Mouse (Mus musculus) lung, postnatal 25 days (tissue): ENCODE measurements around the gene Zcchc14.
"Not testable (repeated sequence)": the region's sequence is repeated elsewhere in the genome, so short reads cannot be mapped to it uniquely, and the experiment has no call there.

Source experiments
- DNase-seq: peaks from one replicate; pipeline ENCODE4 v3.0.0; 2022; ENCODE audit warnings: low spot score

The Zcchc14 gene

DNA sequence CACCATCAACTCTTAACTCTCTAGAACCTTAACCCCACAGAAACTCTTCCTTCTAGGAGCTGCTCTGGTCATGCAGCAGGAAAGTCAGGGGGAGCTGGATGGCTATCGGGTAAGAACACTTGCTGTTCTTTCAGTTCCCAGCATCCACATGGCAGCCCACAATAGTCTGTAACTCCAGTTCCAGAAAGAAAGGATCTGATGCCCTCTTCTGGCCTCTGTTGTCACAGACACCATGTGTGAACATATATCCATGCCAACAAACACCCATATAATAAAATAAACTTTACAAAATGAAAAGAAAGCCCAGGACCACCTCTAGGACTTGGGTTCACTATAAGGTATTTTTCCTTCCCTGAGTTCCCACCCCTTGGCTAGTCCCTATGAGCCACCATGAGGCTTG is 30.8 kb downstream of the Zcchc14 start:
- DNase-seq: peak; percentile 28

DNA sequence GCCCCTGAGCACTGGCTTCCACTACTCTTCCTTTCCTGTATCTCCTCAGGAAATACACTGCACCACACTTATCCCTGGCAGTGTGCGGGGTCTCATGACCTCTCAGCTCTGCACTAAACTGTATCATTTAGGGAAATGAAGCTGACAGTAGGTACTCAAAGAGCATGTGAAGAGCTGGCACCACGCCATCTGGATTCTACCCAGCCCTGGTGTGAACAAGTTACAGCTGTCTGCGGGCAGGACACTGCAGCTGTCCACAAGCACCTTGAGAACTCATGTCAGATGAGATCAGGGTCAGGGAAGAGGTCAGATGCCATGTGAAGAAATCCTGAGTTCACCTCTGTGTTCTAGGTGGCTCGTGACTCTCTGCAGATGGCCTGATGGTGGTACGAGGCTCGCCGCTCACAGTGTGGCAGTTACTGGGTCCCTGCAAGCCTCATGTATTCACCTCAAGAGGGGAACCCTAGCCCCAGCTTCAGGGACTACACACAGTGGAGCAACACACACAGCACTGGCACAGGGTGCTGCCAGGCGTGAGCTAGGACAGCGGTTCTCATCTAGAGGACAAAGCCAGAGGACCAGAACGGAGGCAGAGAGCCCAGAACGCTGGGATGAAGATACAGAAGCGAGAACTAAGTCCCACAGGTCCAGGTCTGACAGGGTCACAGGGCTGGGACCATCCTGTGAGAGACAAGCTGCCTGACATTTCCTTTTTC is 31.7 kb downstream of the Zcchc14 start:
- peak; percentile 61 for DNase-seq

DNA sequence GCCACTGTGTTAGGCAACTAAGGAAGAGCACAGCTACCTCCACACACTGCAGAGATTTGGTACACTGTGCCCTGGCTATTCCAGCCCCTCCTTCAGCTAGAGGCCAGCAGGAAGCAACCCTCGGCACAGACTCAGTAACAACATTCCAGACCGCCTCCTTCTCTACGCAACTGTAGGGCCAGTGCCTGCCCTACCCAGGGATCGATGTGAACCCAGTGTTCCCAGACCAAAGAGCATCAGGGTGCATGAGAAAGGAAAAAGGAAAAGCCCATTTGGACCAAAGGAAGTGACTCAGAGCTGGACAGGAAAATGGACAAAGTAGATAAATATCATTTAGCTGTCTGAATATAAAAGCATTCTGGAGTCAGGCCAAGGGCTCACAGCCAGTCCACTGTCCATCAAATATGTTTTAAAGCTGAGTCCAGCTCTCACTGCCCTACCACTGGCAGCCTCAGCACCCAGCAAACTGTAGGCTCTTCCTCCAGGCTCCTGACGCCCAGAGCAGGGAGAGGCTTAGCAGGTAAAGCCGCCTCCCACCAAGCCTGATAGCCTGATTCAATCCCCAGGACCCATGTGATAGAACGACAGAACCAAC is 33.2 kb downstream of the Zcchc14 start:
- peak; percentile 91 for DNase-seq

DNA sequence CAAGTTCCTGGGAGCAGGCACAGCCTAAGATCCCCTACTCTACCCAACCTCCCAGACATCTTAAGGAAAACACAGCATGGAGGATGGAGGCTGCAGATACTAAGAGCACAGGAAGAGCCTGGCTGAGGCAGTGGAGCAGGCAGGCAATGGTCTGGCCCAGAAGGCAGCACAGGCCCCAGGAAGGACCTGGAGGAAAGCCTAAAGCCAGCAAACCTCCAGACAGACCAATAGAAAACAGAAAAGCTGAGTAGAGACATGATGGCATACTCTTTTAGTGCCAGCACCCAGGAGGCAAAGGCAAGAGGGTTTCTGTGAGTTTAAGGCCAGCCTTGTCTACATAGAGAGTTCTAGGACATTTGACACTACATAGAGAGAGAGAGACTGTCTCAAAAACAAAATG is 39.3 kb downstream of the Zcchc14 start:
- DNase-seq: no peak

DNA sequence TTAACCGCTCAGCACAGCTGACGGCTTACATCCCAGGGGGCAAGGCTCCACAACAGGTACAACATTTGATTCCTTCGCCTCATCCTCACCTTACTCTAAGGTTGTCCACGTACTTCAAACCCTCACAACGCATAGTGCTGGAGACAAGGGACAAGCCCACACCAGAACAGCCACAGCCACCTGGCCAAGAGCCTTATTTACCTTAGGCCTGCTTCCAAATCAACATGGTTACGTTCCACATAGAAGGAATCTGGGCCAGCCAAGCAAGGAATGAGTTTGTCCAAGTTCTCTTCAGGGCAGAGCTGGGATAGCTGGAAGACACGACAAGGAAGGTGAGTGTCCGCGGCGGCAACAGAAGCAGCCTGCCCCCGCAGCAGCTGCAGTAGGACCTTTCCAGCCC is 42.8 kb downstream of the Zcchc14 start:
- DNase-seq: no peak

DNA sequence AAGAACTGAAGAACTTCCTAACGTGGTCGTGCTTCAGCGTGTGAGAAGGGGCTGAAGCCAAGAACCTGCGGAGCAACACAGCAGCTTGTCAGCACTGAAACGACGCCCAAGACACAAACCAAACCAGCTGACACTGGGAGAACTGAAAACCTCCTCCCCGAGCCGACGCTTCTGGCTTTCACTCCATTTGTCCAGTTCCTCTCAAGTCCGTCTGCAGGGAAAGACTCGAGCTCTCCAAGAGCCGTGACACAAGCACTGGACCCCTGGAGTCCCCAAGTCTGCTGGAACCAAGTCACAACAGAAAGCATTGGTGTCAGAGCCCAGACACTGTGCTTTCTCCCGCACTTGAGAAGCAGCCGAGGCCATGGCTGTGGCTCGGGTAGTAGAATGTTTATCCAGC is 43.5 kb downstream of the Zcchc14 start:
- no peak for DNase-seq

DNA sequence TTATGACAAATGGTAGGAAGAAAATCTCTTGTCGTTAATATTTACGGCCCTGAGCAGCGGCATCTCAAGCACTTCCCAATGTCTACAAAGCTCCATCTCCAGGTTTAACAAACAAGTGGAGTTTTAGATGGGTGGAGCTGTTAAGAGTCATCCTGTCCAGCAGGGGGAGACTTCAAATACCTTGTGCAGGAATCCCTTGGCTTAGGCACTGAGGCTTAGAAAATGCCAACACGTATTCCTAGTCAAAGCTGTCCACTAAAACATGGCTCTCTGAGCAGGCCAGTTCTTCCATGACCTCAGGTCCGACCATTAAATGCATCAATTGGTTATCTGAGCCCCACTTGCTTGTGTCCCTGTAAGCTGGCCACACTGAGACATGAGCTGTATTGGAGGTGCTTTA is 45.0 kb downstream of the Zcchc14 start:
- DNase-seq: no peak

DNA sequence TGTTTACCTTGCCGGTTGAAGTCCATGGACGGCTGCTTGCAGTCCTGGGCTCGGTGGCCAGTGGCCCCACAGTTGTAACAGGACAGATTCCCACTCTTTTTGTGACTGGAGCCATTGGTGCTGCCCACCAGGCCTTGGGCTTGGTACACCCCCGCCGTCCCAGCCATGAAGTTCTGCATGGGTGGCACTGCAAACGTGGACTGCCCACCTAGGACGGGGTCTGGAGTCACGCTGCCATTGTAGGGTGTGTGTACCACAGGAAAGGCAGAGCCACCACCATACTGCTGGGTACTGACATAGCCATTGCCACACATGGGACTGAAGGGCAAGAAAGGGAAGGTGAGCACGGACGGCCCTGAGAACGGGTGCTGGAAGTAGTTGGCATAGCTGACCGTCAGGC is 48.9 kb downstream of the Zcchc14 start:
- no peak for DNase-seq

DNA sequence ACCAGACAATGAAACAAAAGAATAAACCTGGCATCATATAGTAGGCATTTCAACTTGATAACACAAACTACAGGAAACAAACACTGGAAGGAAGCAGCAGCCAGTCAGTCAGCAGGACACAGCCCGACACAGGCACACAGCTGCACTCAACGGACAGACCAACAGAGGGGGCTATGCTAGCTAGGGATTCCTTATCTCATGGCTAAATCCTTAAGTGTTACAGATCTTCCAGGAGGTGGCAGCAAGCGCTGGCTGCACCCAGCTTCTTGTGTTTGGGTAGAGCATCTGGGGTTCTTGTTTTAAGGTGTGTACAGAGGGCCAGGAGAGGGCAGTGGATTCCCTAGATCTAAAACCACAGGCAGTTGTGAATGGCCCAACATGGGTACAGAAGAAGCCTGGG is 49.8 kb downstream of the Zcchc14 start:
- peak; percentile 88 for DNase-seq

DNA sequence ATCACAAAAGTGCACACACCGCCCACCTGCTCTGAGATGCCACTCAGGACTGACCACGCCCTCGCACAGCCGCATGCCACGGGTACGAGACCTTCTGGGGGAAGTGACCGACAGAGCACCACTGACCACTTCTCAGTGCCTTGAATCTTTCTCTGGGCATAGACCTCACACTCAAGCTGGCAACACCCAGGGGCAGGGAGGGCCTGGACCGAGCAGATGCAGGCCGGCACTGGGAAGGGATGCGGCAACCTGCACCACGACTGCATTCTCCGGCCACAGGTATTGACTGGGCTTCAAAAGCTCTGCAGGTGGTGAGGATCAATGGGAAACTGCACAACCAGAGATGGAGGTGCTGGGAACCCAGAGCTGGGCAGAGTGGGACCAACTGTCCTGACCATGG is 50.3 kb downstream of the Zcchc14 start:
- no peak for DNase-seq

DNA sequence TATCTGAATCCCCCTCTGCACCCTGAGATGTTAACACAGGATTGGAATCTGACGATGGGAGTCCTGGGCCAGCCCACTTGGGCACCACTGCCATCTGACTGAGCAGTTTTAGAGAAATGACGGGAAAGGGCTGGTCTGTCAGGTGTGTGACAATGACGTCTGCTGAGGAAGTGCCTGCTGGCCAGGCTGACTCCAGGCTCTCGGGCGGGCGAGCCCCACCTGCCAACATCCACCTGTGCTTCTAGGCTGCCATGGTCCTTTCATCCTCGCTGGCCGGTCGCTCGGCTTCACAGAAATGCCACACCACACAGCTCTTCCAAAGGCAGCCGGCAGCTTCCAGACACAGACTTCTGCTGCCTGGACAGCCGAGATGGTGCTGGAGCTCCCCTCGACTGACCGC is 52.9 kb downstream of the Zcchc14 start:
- DNase-seq: no peak

DNA sequence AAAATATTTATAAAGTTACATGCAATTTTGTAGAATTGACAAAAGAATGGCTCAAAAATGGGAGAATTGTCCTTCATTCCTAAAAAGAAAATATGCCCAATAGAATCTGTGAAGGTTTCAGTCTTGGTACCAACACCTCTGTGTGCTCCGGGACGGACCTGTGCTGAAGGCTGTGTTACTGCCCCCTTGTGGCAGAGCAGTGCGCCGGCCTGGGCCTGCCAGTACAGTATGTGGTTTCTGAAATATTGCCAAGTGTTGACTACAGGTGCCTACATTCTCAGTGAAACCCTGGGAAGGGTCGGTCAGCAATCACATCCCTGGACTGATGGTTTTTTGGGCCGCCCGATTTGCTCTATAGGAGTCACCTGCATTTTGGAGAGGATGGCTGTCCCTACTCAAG is 53.8 kb downstream of the Zcchc14 start:
- peak; percentile 88 for DNase-seq

DNA sequence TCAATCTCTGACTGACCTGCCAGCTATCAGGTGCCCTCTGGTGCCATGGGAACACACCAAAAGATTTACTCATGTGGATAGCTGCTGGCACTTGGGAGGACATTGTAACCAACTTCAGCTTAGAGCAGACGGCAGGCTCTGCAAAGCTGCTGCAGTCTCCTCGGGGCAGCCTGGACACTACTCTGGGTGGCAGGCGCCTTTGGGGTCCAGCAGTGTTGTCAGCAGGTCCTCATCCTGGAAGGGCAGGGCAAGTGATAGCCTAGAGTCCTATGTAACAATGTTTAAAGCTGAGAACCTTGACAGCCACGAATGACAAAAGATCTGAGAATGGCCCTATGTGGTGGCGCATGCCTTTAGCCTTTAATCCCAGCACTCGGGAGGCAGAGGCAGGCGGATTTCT is 54.5 kb downstream of the Zcchc14 start:
- DNase-seq: no peak

DNA sequence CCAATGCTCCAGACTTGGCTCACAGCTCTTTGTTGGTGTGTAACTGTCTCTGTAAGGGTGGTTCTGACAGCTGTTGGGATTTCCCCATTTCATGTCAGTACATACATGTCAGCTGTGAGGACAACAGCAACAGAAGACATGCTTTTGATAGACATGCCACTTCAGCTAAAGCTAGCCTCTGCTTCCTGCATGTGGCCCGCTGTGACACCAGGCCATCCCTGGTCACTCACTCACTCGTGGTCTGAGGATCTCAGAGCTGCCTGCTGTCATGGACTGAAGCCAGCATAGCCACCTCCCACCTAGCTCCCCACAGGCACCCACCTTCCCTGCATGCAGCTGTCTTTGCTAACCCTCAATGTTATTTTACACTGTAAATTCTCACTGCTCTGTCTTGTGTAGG is 55.2 kb downstream of the Zcchc14 start:
- DNase-seq: not testable (repeated sequence)

DNA sequence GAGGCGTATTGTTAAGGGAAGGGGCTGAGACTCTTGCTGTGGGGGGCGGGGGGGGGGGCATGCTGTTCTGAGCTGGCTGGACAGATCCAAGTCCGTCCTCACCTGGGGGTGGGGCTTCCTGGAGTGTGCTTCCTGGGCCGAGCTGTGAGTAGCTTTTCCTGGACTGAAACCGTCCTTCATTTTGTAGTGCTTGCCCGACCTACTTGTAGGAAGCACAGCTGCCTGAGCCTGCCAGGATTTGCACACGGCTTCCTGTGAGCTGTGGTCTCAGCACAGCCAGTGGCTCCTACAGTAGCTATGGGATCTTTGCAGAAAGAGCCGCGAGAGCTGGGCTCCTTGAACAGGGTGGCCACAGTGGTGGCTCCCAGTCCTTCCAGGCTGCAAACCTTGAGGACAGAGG is 58.7 kb downstream of the Zcchc14 start:
- DNase-seq: peak; percentile 65

DNA sequence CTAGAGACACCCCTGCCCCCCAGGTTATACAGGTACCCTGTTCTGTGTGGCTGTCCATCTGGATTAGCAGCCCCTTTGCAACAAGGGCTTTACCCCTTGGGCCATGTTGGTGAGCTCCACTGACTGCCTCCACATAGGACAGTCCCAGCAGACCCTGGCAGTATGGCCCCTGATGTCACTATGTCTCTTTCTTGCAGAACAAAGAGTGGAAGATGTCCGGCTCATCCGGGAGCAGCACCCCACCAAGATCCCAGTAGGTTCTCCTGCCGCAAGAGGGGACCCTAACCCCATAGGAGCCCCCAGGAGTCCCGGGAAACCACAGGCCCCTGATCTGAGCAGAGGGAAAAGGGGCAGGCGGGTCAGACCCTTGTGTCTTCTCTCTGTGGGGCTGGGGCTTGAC is 59.4 kb downstream of the Zcchc14 start:
- DNase-seq: no peak

DNA sequence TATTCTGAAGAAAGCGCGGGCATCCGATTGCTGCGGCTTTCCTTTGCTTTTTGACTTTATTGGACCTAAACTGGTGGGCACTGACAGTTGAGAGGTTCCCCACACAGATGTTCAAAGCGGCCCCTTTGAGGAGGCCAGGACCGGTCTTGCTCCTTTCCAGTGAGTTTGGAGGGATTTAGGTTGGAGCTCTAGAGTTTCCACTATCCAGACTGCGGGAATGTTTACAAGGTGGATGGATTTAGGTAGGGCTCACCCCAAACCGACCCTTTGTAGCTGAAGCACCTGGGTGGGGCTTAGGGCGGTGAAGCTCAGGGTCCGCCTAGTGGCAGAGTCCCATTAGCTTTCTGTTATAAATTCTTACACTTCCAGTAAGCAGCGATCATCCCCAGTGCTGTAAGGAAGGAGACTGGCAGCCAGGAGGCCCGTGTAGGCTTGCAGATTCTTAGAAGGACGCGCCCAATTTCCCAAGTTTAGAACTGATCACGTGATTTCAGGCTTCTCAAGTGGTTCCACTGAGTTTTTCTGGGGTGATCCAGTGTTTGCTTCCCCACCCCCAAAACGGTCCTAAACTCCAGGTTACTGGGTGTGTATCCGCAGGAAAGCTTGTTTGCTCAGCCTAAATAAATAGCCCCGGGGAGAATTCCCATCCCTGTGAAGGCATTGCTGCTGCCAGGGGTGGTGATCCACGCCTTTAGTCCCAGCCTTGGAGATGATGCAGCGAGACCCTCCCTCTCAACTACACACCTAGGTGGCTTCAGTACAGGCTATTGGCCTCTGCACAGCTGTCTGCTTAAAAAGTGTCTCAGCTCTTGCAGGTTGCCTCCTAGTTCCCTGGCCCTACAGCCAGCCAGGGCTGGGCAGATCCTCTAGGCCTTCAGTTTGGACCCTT is 61.3 kb downstream of the Zcchc14 start:
- peak; percentile 61 for DNase-seq

DNA sequence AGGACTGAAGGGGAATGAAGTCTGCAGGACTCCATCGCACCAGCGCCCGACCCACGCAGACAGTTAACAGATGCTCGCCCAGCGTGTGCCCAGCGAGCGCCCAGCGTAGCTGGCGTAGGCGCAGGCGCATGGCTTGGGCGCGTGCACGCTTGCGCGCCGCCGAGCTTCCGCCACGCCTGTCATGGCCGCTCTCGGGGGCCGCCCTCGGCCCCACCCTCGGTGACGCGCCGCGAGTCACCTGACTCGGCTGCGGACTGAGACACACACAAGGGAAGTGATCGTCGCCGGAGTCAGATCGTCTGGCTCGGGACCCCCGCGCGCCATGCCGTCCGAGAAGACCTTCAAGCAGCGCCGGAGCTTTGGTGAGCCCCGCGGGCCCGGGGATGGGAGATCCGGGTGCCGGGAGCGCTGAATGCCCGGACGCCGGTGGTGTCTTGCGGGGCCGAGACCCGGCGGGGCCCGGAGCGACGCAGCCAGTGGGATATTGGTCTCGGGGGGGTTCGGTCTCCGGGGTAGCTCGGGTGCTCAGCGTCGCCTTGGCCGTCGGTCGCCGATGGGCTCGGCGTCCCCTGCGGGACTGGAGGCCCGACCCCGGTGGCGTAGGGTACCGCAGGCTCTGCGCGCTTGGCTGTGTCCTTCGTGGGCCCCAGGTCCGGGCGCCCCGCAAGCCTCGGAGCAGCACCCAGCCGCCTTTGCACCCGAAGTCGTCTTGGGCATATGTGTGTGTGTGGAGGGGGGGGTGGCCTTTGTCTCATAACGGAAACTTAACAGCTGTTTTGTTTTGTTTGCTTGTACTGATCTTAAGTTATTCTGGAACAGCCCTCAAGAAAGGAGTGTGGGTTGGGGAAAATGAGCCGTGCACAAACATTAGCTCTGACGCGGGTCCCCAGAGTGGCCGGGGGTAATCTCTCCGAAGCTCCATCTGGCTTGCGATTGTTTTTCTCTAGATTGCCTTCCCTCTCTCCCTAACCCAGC is 62.2 kb downstream of the Zcchc14 start, which contains the start of gene Map1lc3b:
TSS of gene Map1lc3b (plus strand) at position 159 of the 975 bp plus-strand sequence.
- DNase-seq: peak; percentile 94

DNA sequence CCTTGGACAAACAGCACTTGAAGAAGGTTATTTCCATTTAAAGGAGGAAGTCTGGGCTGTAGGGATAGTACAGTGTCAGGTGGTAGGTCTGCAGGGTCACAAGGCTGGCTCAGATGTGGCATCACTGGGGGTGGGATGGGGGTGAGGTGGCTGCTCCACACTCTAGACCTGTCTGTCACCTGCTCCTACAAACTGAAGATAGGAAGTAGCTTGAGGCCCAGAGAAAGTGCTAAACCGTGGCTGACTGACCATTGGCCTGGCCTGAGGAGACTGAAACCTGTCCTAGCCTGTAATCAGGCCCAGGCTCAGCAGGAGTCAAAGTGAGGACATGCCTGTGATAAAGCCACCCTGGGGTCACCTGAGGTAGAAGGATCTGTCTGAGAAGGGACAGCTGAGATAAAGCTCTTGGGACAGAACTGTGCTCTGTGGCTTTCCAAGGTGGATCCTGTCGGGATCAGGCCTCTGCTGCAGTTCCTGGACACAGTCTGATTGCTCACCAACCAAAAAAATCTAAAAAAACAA is 63.4 kb downstream of the Zcchc14 start:
- no peak for DNase-seq

DNA sequence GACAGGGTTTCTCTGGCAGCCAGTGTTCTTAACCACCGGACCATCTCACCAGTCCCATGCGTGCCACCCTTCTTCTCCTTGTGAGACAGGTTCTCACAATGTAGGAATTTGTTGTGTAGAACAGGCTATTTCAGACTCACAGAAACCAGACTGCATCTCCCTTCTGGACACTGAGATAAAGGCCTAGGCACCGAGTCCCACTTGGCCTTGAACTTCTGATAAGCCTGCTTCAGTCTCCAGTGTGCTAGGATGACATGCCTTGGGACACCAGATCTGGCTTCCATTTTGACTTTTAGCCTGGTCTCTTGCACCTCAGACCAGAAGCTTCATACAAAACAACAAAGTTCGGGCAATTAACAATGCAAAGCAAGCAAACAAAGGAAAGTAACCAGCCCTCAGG is 64.0 kb downstream of the Zcchc14 start:
- DNase-seq: no peak

DNA sequence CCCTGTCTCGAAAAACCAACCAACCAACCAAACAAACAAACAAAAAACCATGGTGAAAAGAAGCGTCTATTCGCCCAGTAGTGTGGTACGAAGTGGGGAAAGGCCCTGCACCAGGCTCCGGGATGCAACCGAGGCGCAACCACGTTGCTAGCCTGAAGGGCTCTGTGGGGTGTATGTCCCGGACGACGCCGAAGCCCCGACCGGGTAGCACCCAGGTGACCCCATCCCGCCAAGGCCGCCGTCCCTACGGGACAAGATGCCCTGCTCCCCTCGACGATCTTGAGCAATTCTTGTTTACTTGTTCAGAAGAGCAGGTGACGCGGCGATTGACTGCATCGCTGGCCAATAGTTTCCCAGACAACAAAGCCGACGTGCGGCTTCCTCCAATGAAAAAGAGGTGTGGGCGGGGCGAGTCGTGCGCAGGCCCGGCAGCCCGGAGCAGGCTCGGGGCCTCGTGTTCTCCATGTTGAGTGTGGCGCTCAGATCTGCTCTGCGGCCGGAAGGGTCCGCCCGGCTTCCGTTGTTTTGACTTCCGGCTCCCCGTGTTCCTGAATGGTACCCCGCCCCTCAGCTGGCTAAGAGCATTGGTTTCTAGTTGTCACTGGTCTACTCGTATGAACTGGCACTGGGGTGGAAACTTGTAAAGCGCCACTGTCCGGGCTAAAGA is 67.4 kb downstream of the Zcchc14 start:
- peak; percentile 100 for DNase-seq
